Comparison of ENCODE assay signal across 13 mouse cellular contexts in genomic region chr11:41158761-41159596, GRCm38 (mm10).
DNase-seq lines count a peak whose midpoint lies in the region; ATAC-seq and TF ChIP-seq lines count a peak whose summit lies in the region.
"Had no signal": no experiment of that assay in that cellular context is flagged by ENCODE, and none has a peak within 500 bp of the region (broad histone marks: within the 10 kb centered on the region; RNA-seq: fewer than 3 reads in every experiment).

No protein-coding gene starts in this region.

- DNase-seq in retina, adult 2 months (ENCODE audit: low read depth, low spot score) = peak; percentile 4
- no peak for DNase-seq in retina, embryonic 14.5 days (ENCODE audit: low spot score)
- DNase-seq in layer of hippocampus, adult 18-20 months (ENCODE audit: low spot score in 2 of 2) = peak; percentile 25 to 65
- no peak for DNase-seq in stomach, postnatal 0 days (ENCODE audit: low spot score)
- DNase-seq in spleen, adult 18-20 months = no peak
- no peak for DNase-seq in frontal cortex, postnatal 14 days (ENCODE audit: low spot score in 2 of 2)
- DNase-seq: adrenal gland, postnatal 25 days; gastrocnemius, postnatal 25 days; lung, postnatal 4 days had no signal

- no peak overlapping the region for H3K9ac ChIP-seq in forebrain, embryonic 13.5 days
- H3K9ac ChIP-seq in forebrain, embryonic 12.5 days = no peak overlapping the region
- no peak overlapping the region for H3K9ac ChIP-seq in stomach, postnatal 0 days (ENCODE audit: low read length)
- H3K9ac ChIP-seq: heart, embryonic 15.5 days had no signal

- no peak overlapping the region for H3K27ac ChIP-seq in forebrain, embryonic 13.5 days
- no peak overlapping the region for H3K27ac ChIP-seq in forebrain, embryonic 12.5 days
- no peak overlapping the region for H3K27ac ChIP-seq in stomach, postnatal 0 days (replicated peaks)
- H3K27ac ChIP-seq: heart, embryonic 15.5 days had no signal

- H3K27me3 ChIP-seq in forebrain, embryonic 13.5 days = no peaks in the 10 kb centered on the region
- H3K27me3 ChIP-seq in forebrain, embryonic 12.5 days = no peaks in the 10 kb centered on the region
- no peaks in the 10 kb centered on the region for H3K27me3 ChIP-seq in stomach, postnatal 0 days (ENCODE audit: control insufficient read depth, insufficient read depth, low read length)
- H3K27me3 ChIP-seq: heart, embryonic 15.5 days had no signal

- 67% methylated on average over 4 of the region's 4 CpGs for WGBS in forebrain, embryonic 13.5 days
- 72% methylated on average over 4 of the region's 4 CpGs for WGBS in forebrain, embryonic 12.5 days
- WGBS in stomach, postnatal 0 days = 72% methylated on average over 4 of the region's 4 CpGs

- TF ChIP-seq EP300 in stomach, postnatal 0 days (optimal IDR thresholded peaks at IDR 0.05) = no peak

- H3K4me2 ChIP-seq in forebrain, embryonic 13.5 days = no peak overlapping the region
- no peak overlapping the region for H3K4me2 ChIP-seq in forebrain, embryonic 12.5 days
- H3K4me2 ChIP-seq in stomach, postnatal 0 days (replicated peaks; ENCODE audit: low read depth) = no peak overlapping the region
- H3K4me2 ChIP-seq: heart, embryonic 15.5 days had no signal

- no peak for TF ChIP-seq CTCF in stomach, postnatal 0 days (IDR thresholded peaks at IDR 0.05; ENCODE audit: low read depth)

- ATAC-seq in forebrain, embryonic 13.5 days = peak; percentile 60; the same call in 1 of the 2 replicates
- no peak for ATAC-seq in forebrain, embryonic 12.5 days (ENCODE audit: low FRiP score)
- ATAC-seq in stomach, postnatal 0 days (ENCODE audit: low FRiP score, low TSS enrichment) = no peak
- ATAC-seq: intestine, postnatal 0 days had no signal

- H3K36me3 ChIP-seq in forebrain, embryonic 13.5 days (ENCODE audit: poor library complexity, severe bottlenecking) = no peaks in the 10 kb centered on the region
- H3K36me3 ChIP-seq in forebrain, embryonic 12.5 days (replicated peaks) = no peaks in the 10 kb centered on the region
- no peaks in the 10 kb centered on the region for H3K36me3 ChIP-seq in stomach, postnatal 0 days (ENCODE audit: control insufficient read depth, insufficient read depth, low read length)
- H3K36me3 ChIP-seq: heart, embryonic 15.5 days had no signal

- no peaks in the 10 kb centered on the region for H3K9me3 ChIP-seq in forebrain, embryonic 13.5 days (replicated peaks)
- no peaks in the 10 kb centered on the region for H3K9me3 ChIP-seq in forebrain, embryonic 12.5 days
- no peaks in the 10 kb centered on the region for H3K9me3 ChIP-seq in stomach, postnatal 0 days (ENCODE audit: control insufficient read depth, low read length)
- H3K9me3 ChIP-seq: heart, embryonic 15.5 days had no signal

- no peak overlapping the region for H3K4me3 ChIP-seq in forebrain, embryonic 13.5 days
- H3K4me3 ChIP-seq in forebrain, embryonic 12.5 days (replicated peaks) = no peak overlapping the region
- no peak overlapping the region for H3K4me3 ChIP-seq in stomach, postnatal 0 days (ENCODE audit: low read depth, low read length)
- H3K4me3 ChIP-seq: heart, embryonic 15.5 days had no signal

- H3K4me1 ChIP-seq in forebrain, embryonic 13.5 days = peaks cover 10% of the 10 kb centered on the region
- H3K4me1 ChIP-seq in forebrain, embryonic 12.5 days = peaks cover 11% of the 10 kb centered on the region
- H3K4me1 ChIP-seq in stomach, postnatal 0 days (replicated peaks; ENCODE audit: control insufficient read depth, insufficient read depth) = no peaks in the 10 kb centered on the region
- H3K4me1 ChIP-seq: heart, embryonic 15.5 days had no signal

Comparison
In these comparisons a context has a peak if more than half of its experiments do, and no peak if none do; other contexts are left out.
1. DNase-seq: peak in retina, adult 2 months (single experiment) and layer of hippocampus, adult 18-20 months (2 of 2); none in retina, embryonic 14.5 days (single experiment), stomach, postnatal 0 days (single experiment), spleen, adult 18-20 months (0 of 2) and frontal cortex, postnatal 14 days (0 of 2).